16 mouse cellular contexts compared by ENCODE assay signal in genomic region chr7:48810652-48811051, GRCm38 (mm10). TPM values are rescaled to one million over a fixed set of nuclear protein-coding genes. Genes with fewer than 3 reads are reported as not detected.
"Had no signal": no experiment of that assay in that cellular context is flagged by ENCODE, and none has a peak within 500 bp of the region (broad histone marks: within the 10 kb centered on the region; RNA-seq: fewer than 3 reads in every experiment).

No protein-coding gene starts in this region.

- H3K4me3 ChIP-seq: midbrain, embryonic 10.5 days; midbrain, embryonic 12.5 days; midbrain, embryonic 15.5 days; neural tube, embryonic 12.5 days; stomach, embryonic 15.5 days had no signal

- H3K9ac ChIP-seq: lung, embryonic 14.5 days; midbrain, embryonic 12.5 days; midbrain, embryonic 15.5 days; neural tube, embryonic 12.5 days; stomach, embryonic 15.5 days had no signal

- ATAC-seq: midbrain, embryonic 15.5 days had no signal

- H3K9me3 ChIP-seq: midbrain, embryonic 10.5 days; midbrain, embryonic 12.5 days; midbrain, embryonic 15.5 days; neural tube, embryonic 12.5 days; stomach, embryonic 15.5 days had no signal

- H3K27me3 ChIP-seq: midbrain, embryonic 12.5 days; midbrain, embryonic 15.5 days; neural tube, embryonic 12.5 days; stomach, embryonic 15.5 days had no signal

- H3K4me2 ChIP-seq: lung, embryonic 14.5 days; midbrain, embryonic 12.5 days; midbrain, embryonic 15.5 days; neural tube, embryonic 12.5 days; stomach, embryonic 15.5 days had no signal

- H3K27ac ChIP-seq: midbrain, embryonic 10.5 days; midbrain, embryonic 12.5 days; midbrain, embryonic 15.5 days; neural tube, embryonic 12.5 days; stomach, embryonic 15.5 days; stomach, postnatal 0 days had no signal

- H3K4me1 ChIP-seq: midbrain, embryonic 10.5 days; midbrain, embryonic 12.5 days; midbrain, embryonic 15.5 days; neural tube, embryonic 12.5 days had no signal

- DNase-seq: lung, adult 18-20 months; lung, embryonic 14.5 days; lung, postnatal 10 days; lung, postnatal 4 days; right cerebral cortex, postnatal 14 days; thymus, adult 2 months; thymus, postnatal 36 days had no signal

RNA-seq across cellular contexts. Expression of gene Csrp3, which starts 37.2 kb away (rescaled TPM):
- total RNA-seq: midbrain, postnatal 0 days; neutrophil, adult 5-6 weeks had no signal
- polyA plus RNA-seq: testis, adult 2 months had no signal
